Mouse (Mus musculus): Measurements from ENCODE around the gene Mrpl36. TPM values are rescaled to one million over a fixed set of nuclear protein-coding genes. Genes with fewer than 3 reads are reported as not detected.

The Mrpl36 gene
- 94.7 TPM for polyA plus RNA-seq (2012; fragmentation: generic; extraction: Trizol)
- long read RNA-seq, experiment 1, transcript Mrpl36-201 (2 exons, 923 nt): major isoform, 42 of 48 reads
- long read RNA-seq, experiment 1, partial matches to known transcripts: 0 of 48 reads
- long read RNA-seq, experiment 1, other reads (novel, unspliced or antisense): 3 of 48 reads
- long read RNA-seq, experiment 2, transcript Mrpl36-201 (2 exons, 923 nt): major isoform, 7 of 9 reads
- long read RNA-seq, experiment 2, partial matches to known transcripts: 0 of 9 reads
- long read RNA-seq, experiment 2, other reads (novel, unspliced or antisense): 2 of 9 reads

DNA sequence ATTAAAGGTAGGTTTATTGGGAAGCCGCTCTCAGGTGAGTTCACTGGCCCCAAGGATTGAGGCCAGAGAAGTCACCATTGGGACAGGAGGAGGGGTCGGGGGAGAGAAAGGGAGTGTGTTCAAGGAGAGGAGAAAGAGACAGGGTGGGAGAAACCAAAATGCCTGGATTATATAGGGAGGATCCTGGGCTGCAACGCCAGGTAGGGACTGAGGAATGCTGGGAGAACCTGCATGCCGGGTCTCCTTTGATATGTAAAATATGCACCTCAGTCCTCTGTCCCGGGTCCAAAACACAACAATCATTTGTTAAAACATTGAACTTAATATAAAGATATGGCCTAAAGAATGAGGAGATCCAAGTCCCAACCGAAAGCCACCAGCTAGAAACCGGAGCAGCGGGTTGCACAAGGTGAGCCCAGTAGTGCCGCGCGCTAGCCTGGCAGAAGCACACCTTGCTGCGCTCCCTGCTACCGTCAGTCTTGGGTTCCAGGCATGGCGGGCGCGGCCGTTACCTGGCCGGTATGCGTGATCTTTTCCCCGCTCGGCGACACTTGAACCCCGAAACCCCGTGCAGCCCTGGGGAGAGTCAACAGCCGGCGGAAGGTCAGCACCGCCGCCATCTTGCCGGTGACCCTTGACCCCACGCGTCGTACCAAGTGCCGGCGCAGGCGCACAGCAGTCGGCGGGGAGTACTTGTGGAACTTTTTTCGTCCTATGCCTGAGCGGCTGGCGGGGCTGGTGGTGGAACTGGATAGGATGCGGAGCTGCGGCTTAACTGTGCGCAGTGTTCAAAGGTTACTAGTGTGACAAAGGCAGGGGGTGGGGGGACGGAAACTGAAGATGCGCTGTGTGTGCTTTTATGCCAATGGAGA is at the start of gene Mrpl36, which contains the start of gene Ndufs6:
Gene Mrpl36 (plus strand): TSS at position 687 of the 872 bp plus-strand sequence.
Gene Ndufs6 (minus strand): TSS at position 716 of the 872 bp plus-strand sequence.
- Histone ChIP-seq H3ac (ENCODE audit: control insufficient read depth, insufficient read length, low read depth) (peak within 1 kb of the TSS; percentile 81), H3K79me2 (ENCODE audit: control insufficient read depth, insufficient read depth) (peaks cover 62% of the 10 kb centered on the region)

DNA sequence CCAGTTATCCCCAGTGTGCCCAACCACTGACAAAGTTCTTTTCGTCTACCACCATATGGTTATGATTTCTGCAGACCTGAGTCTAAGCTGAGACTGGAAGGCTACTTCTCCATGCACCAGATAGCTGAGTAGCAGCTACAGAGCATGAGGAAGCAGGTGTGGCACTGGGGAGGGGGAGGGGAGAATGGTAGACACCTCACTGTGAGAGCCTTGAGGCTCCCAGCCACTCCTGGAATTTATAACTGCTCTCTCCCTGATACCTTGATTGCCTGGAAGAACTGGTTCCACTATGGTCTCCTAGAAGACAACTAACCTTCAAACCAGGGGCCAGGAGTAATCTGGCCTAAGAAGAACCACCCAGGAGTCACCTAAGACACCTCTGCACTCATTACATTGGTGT is 49.1 kb upstream of the Mrpl36 start:
- Histone ChIP-seq H3K27me3 (ENCODE audit: control insufficient read depth, insufficient read depth, insufficient read length) (no peaks in the 10 kb centered on the region), H3K4me3 (ENCODE audit: insufficient read depth, poor library complexity, severe bottlenecking) (no peak overlapping the region), H3ac (ENCODE audit: control insufficient read depth, insufficient read length, low read depth) (no peak overlapping the region), H3K79me2 (ENCODE audit: control insufficient read depth, insufficient read depth) (no peaks in the 10 kb centered on the region), H3K36me3 (ENCODE audit: control insufficient read depth, insufficient read depth) (no peaks in the 10 kb centered on the region), H3K79me3 (ENCODE audit: low read depth) (no peaks in the 10 kb centered on the region)
- TF ChIP-seq CEBPB (IDR thresholded peaks at IDR 0.05; ENCODE audit: low read depth): no peak
- no peak for TF ChIP-seq MYOG (IDR thresholded peaks at IDR 0.05; ENCODE audit: control insufficient read depth, extremely low read depth, insufficient read length)
- TF ChIP-seq CTCF (IDR thresholded peaks at IDR 0.05; ENCODE audit: control insufficient read depth, insufficient read depth, insufficient read length): no peak
- TF ChIP-seq MAX (IDR thresholded peaks at IDR 0.05): no peak

More for the DNA sequence above, at the start of gene Mrpl36, which contains the start of gene Ndufs6:
- no peak for TF ChIP-seq CEBPB (IDR thresholded peaks at IDR 0.05; ENCODE audit: low read depth)
- TF ChIP-seq FOSL1 (IDR thresholded peaks at IDR 0.05; ENCODE audit: insufficient read depth, low read length, poor library complexity, severe bottlenecking): no peak
- no peak for TF ChIP-seq MYOD1 (IDR thresholded peaks at IDR 0.05; ENCODE audit: control insufficient read depth, insufficient read length, low read depth)
- TF ChIP-seq MYOG (IDR thresholded peaks at IDR 0.05; ENCODE audit: control insufficient read depth, extremely low read depth, insufficient read length): no peak
- TF ChIP-seq USF1 (IDR thresholded peaks at IDR 0.05; ENCODE audit: low read depth): no peak
- no peak for TF ChIP-seq MAX (IDR thresholded peaks at IDR 0.05)
- TF ChIP-seq CTCF (IDR thresholded peaks at IDR 0.05; ENCODE audit: control insufficient read depth, insufficient read depth, insufficient read length): no peak
- peak within 1 kb of the TSS; percentile 76 for H3K4me3 ChIP-seq (ENCODE audit: insufficient read depth, poor library complexity, severe bottlenecking)
- peaks cover 24% of the 10 kb centered on the region for H3K36me3 ChIP-seq (ENCODE audit: control insufficient read depth, insufficient read depth)
- peaks cover 14% of the 10 kb centered on the region for H3K79me3 ChIP-seq (ENCODE audit: low read depth)
- no peaks in the 10 kb centered on the region for H3K27me3 ChIP-seq (ENCODE audit: control insufficient read depth, insufficient read depth, insufficient read length)

GRCm38 (mm10) chr13:73282407-73282806 is 45.9 kb upstream of the Mrpl36 start:
- no peaks in the 10 kb centered on the region for H3K36me3 ChIP-seq (ENCODE audit: control insufficient read depth, insufficient read depth)
- H3ac ChIP-seq (ENCODE audit: control insufficient read depth, insufficient read length, low read depth): no peak overlapping the region
- no peak overlapping the region for H3K4me3 ChIP-seq (ENCODE audit: insufficient read depth, poor library complexity, severe bottlenecking)

DNA sequence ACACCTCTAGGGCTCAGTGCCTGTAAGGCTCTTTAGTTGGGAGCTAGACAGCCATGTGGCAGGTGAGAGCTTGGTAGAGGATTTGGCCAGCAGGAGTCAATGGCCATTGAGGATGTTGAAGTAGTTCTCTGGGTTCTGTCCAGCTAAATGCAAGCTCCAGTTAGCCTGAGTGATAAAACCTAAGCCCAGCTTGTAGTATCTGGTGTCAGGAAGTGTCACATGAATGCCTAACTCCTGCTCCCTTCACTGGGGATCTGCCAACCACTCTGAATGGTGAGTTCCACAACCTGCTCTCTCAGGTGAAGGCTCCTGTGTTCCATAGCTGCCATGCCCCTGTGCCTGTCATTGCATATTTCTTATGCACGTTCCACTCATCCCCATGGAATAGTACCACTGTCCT is 44.8 kb upstream of the Mrpl36 start:
- Histone ChIP-seq H3K27me3 (ENCODE audit: control insufficient read depth, insufficient read depth, insufficient read length) (no peaks in the 10 kb centered on the region), H3ac (ENCODE audit: control insufficient read depth, insufficient read length, low read depth) (no peak overlapping the region), H3K79me2 (ENCODE audit: control insufficient read depth, insufficient read depth) (no peaks in the 10 kb centered on the region), H3K4me3 (ENCODE audit: insufficient read depth, poor library complexity, severe bottlenecking) (no peak overlapping the region), H3K79me3 (ENCODE audit: low read depth) (no peaks in the 10 kb centered on the region), H3K36me3 (ENCODE audit: control insufficient read depth, insufficient read depth) (no peaks in the 10 kb centered on the region)
- TF ChIP-seq CTCF (IDR thresholded peaks at IDR 0.05; ENCODE audit: control insufficient read depth, insufficient read depth, insufficient read length): no peak
- TF ChIP-seq FOSL1 (IDR thresholded peaks at IDR 0.05; ENCODE audit: insufficient read depth, low read length, poor library complexity, severe bottlenecking): no peak
- TF ChIP-seq MYOD1 (IDR thresholded peaks at IDR 0.05; ENCODE audit: control insufficient read depth, insufficient read length, low read depth): no peak
- no peak for TF ChIP-seq USF1 (IDR thresholded peaks at IDR 0.05; ENCODE audit: low read depth)

More at GRCm38 (mm10) chr13:73282407-73282806, 45.9 kb upstream of the Mrpl36 start:
- Histone ChIP-seq H3K27me3 (ENCODE audit: control insufficient read depth, insufficient read depth, insufficient read length) (no peaks in the 10 kb centered on the region), H3K79me2 (ENCODE audit: control insufficient read depth, insufficient read depth) (no peaks in the 10 kb centered on the region), H3K79me3 (ENCODE audit: low read depth) (no peaks in the 10 kb centered on the region)
- TF ChIP-seq MAX (IDR thresholded peaks at IDR 0.05): no peak
- TF ChIP-seq CTCF (IDR thresholded peaks at IDR 0.05; ENCODE audit: control insufficient read depth, insufficient read depth, insufficient read length): no peak
- no peak for TF ChIP-seq FOSL1 (IDR thresholded peaks at IDR 0.05; ENCODE audit: insufficient read depth, low read length, poor library complexity, severe bottlenecking)
- no peak for TF ChIP-seq USF1 (IDR thresholded peaks at IDR 0.05; ENCODE audit: low read depth)
- TF ChIP-seq MYOD1 (IDR thresholded peaks at IDR 0.05; ENCODE audit: control insufficient read depth, insufficient read length, low read depth): no peak
- no peak for TF ChIP-seq MYOG (IDR thresholded peaks at IDR 0.05; ENCODE audit: control insufficient read depth, extremely low read depth, insufficient read length)
- no peak for TF ChIP-seq CEBPB (IDR thresholded peaks at IDR 0.05; ENCODE audit: low read depth)

DNA sequence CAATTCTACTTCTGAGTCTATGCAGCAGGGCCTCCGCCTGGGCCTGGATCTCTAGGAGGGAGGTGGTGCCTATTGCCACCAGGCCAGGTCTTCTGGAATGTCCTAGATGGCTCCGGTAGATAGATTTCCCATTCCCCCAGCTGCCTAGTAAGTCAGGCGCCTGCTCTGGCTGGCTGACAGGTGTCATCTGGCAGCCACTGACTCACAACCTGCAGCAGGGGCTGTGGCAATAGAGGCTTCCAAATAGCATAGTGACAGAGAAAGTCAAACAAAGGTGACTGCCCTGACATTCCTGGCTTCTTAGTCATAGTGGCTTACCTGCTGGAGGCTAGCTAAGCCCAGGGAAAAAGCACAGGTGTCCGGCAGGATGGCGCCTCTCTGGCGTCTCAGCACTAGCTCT is 38.1 kb upstream of the Mrpl36 start:
- Histone ChIP-seq H3K27me3 (ENCODE audit: control insufficient read depth, insufficient read depth, insufficient read length) (no peaks in the 10 kb centered on the region), H3ac (ENCODE audit: control insufficient read depth, insufficient read length, low read depth) (no peak overlapping the region), H3K79me2 (ENCODE audit: control insufficient read depth, insufficient read depth) (no peaks in the 10 kb centered on the region), H3K36me3 (ENCODE audit: control insufficient read depth, insufficient read depth) (no peaks in the 10 kb centered on the region), H3K4me3 (ENCODE audit: insufficient read depth, poor library complexity, severe bottlenecking) (no peak overlapping the region), H3K79me3 (ENCODE audit: low read depth) (no peaks in the 10 kb centered on the region)
- no peak for TF ChIP-seq MYOD1 (IDR thresholded peaks at IDR 0.05; ENCODE audit: control insufficient read depth, insufficient read length, low read depth)
- no peak for TF ChIP-seq CTCF (IDR thresholded peaks at IDR 0.05; ENCODE audit: control insufficient read depth, insufficient read depth, insufficient read length)
- no peak for TF ChIP-seq MAX (IDR thresholded peaks at IDR 0.05)
- TF ChIP-seq USF1 (IDR thresholded peaks at IDR 0.05; ENCODE audit: low read depth): no peak
- no peak for TF ChIP-seq CEBPB (IDR thresholded peaks at IDR 0.05; ENCODE audit: low read depth)
- TF ChIP-seq FOSL1 (IDR thresholded peaks at IDR 0.05; ENCODE audit: insufficient read depth, low read length, poor library complexity, severe bottlenecking): no peak
- TF ChIP-seq MYOG (IDR thresholded peaks at IDR 0.05; ENCODE audit: control insufficient read depth, extremely low read depth, insufficient read length): no peak
